Mouse (Mus musculus) duodenum, adult 2 months (tissue): Measurements from ENCODE around the gene Strip1. TPM values are rescaled to one million over a fixed set of nuclear protein-coding genes. Genes with fewer than 3 reads are reported as not detected.

ENCODE experiments used
- polyA plus RNA-seq: library from polyadenylated mRNA; depleted of rRNA; stranded (reverse); fragments of >200 nt; gene quantifications from 2 replicates; pipeline ENCODE4 v1.2.3, GENCODE M21; 2012; ENCODE audit warnings: low replicate concordance; rRNA removed

The Strip1 gene
- polyA plus RNA-seq: 39.6 and 45.9 TPM in 2 replicates

GRCm38 (mm10) chr3:107631523-107631958, at the start of gene Strip1:
Gene Strip1, minus strand, starts transcription at chr3:107631694.

DNA sequence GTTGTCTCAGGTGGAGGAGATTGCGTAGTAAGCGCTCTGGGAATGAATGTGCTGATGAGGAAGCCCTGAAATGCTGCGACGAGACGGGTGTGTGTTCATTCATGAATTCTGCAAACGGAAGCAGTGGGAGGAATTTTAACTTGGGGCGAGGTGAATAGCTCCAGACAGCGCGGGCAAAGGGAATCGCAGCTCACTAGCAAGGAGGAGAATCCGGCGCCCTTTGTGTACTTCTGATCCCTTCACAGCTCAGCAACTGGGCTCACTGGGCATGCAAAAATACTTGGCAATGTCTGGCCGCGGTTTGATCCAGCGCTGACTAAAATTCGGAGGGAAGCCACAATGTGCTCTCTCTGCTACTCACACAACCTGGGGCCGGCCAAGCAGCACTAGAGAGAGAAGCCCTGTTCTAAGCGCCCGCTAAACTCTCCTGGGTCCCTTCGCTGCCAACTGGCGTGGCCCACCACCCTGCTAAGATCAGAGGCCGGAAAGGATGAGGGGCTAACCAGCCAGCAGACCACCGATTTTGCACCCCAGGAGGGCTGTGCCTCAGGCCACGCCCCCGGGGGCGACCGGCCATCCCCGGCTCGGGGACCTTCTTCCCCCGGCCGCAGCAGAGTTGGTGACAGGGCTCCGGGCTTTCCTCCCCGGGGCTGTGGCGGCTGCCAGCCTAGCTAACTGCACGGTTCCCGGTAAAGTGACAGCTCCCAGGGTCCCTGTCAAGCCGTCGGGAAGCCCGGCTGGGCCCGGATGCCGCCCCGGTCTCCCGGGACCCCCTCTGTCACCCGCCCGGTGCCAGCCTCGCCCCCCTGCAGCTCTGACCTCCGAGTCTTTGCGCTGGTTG, 592 bp downstream of the Strip1 start, which contains the start of gene Gm10961:
Gene Gm10961 (plus strand): TSS at position 641 of the 841 bp plus-strand sequence.

DNA sequence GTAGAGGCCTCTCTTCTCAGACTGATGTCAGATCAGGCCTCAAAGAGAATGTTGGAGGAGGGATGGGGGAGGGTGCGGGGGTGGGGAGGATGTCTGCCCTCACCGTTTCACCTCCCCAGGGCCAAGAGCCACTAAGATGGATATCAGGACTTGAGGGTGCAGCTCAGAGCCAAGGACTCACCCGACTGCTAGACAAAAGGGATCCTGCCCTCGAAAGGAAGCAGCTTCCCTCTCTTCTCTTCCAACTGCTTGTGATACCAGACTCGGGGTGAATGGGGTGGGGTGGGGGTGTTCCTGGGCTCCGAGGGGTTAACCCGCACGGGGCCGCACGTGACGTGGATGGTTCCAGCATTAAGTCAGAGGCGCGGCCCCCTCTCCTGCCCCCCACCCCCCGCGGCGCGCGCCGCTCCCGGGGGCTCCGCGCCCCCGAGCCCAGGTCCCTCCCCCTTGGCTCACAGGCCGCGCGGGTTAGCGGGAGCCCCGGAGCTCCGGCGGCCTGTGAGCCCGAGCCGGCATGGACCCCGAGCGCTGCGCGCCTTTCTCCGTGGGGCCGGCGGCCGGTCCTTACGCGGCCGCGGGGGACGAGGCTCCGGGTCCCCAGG, 36.7 kb downstream of the Strip1 start, which contains the start of gene Alx3:
Gene Alx3 (plus strand): TSS at position 370 of the 602 bp plus-strand sequence.

Other genes with a start within 250 kb of the Strip1 start
- gene Kcnc4, start 172.1 kb downstream of the Strip1 start, polyA plus RNA-seq: 0.12 and 0.30 TPM in 2 replicates
- 1.6 and 3.3 TPM in 2 replicates for gene Slc6a17, start 113.7 kb downstream of the Strip1 start, polyA plus RNA-seq
- not detected in 2 replicates for gene Ubl4b, start 76.6 kb downstream of the Strip1 start, polyA plus RNA-seq
- gene Alx3, start 36.7 kb downstream of the Strip1 start, polyA plus RNA-seq: not detected in 2 replicates
- not detected in 2 replicates for gene Gm10961, start 372 bp downstream of the Strip1 start, polyA plus RNA-seq
- gene Ahcyl1, start 64.9 kb upstream of the Strip1 start, polyA plus RNA-seq: 24.5 and 38.6 TPM in 2 replicates
- 8.5 and 8.9 TPM in 2 replicates for gene Csf1, start 128.8 kb upstream of the Strip1 start, polyA plus RNA-seq
- gene Eps8l3, start 245.5 kb upstream of the Strip1 start, polyA plus RNA-seq: 122 and 277 TPM in 2 replicates